Mouse (Mus musculus) heart, embryonic 14.5 days (tissue): ENCODE results near the gene Ptprf. TPM values are rescaled to one million over a fixed set of nuclear protein-coding genes. Genes with fewer than 3 reads are reported as not detected.
A peak's percentile ranks its signal among the peaks of the same experiment; 100 is the strongest.

Source experiments
- ATAC-seq: fragments of 200-750 bp; cut with Nextera tagmentation; 2 replicates; pipeline ENCODE4 v1.8.0; 2017; ENCODE audit warnings: low read depth, moderate TSS enrichment; ENCODE audit not compliant: insufficient number of reproducible peaks, insufficient read depth, low FRiP score
- H3K27ac ChIP-seq, 2 experiments: fragments of 200-500 bp in 1 of 2; fragments of 300-500 bp in 1 of 2; sonication (generic) in 1 of 2; replicated peaks in 1 of 2; 2 replicates each; pipeline ENCODE4 v1.5.1; 2012 to 2014; ENCODE audit warnings: low read depth in 2 of 2, low read length in 2 of 2, control low read depth in 1 of 2, mild to moderate bottlenecking in 1 of 2, mixed read lengths in 1 of 2; ENCODE audit not compliant: control insufficient read depth in 1 of 2, insufficient read depth in 1 of 2
- H3K27me3 ChIP-seq: fragments of 300-500 bp; sonication (generic); 2 replicates; pipeline ENCODE4 v1.6.1; 2014; ENCODE audit warnings: mild to moderate bottlenecking, low read length, control low read depth; ENCODE audit not compliant: control insufficient read depth, insufficient read depth
- H3K36me3 ChIP-seq: fragments of 300-500 bp; sonication (generic); 2 replicates; pipeline ENCODE4 v1.6.1; 2014; ENCODE audit warnings: mild to moderate bottlenecking, control low read depth, low read length, mixed read lengths; ENCODE audit not compliant: control insufficient read depth, insufficient read depth
- H3K4me1 ChIP-seq, 2 experiments: fragments of 200-500 bp in 1 of 2; fragments of 300-500 bp in 1 of 2; sonication (generic) in 1 of 2; 2 replicates each; pipeline ENCODE4 v1.6.1; 2012 to 2014; ENCODE audit warnings: low read length in 2 of 2, control low read depth in 1 of 2, mixed read lengths in 1 of 2; ENCODE audit not compliant: control insufficient read depth in 2 of 2, insufficient read depth in 2 of 2
- H3K4me2 ChIP-seq: fragments of 300-500 bp; sonication (generic); 2 replicates; pipeline ENCODE4 v1.6.1; 2014; ENCODE audit warnings: mild to moderate bottlenecking, low read length
- H3K4me3 ChIP-seq, 2 experiments: fragments of 200-500 bp in 1 of 2; fragments of 300-500 bp in 1 of 2; sonication (generic) in 1 of 2; 2 replicates each; pipeline ENCODE4 v1.5.1; 2012 to 2014; ENCODE audit warnings: low read length in 2 of 2, mild to moderate bottlenecking in 2 of 2, control low read depth in 1 of 2, low read depth in 1 of 2, moderate library complexity in 1 of 2; ENCODE audit not compliant: control insufficient read depth in 1 of 2, insufficient read depth in 1 of 2
- H3K9ac ChIP-seq: fragments of 300-500 bp; sonication (generic); 2 replicates; pipeline ENCODE4 v1.6.1; 2014; ENCODE audit warnings: mild to moderate bottlenecking, low read length
- H3K9me3 ChIP-seq: fragments of 300-500 bp; sonication (generic); 2 replicates; pipeline ENCODE4 v1.6.1; 2016; ENCODE audit warnings: low read length, control low read depth; ENCODE audit not compliant: control insufficient read depth
- WGBS: fragments of 180-500 bp; shearing (Covaris S2); extraction: QIAGEN DNeasy Blood & Tissue Kit; methylation state at CpG from one replicate; pipeline ENCODE4 v1.1.7; 2014; 5-methylcytosine and 5-hydroxymethylcytosine counted together
- polyA plus RNA-seq: library from polyadenylated mRNA; unstranded; fragments of >200 nt; fragmentation: Nextera tagmentation; extraction: Ambion mirVana; gene quantifications from 2 replicates; pipeline ENCODE4 v1.2.1, GENCODE M21; 2014

Gene Ptprf
- polyA plus RNA-seq, 1 experiment from 2014 or later: 19.7 TPM

DNA sequence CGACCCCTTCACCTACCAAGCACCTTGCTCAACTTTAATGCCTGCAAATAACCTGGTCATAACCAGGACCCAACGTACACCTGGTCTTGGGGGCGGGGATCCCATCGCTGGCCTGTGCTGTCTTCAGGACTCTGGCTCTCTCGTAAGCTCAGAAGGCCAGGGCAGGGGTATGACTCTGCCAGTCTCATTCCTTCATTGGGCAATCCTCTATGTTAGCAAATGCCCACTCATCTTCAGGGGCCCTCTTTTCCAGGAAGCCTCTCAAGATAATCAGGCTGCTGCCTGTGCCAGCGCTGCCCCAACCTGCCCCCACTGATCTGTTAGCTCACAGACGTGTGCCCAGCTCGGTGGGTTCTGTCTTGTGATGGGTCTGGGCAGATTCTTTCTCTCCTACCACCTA, 17.2 kb downstream of the Ptprf start:
- ATAC-seq: no peak
- WGBS: 86% methylated on average over 8 of the region's 8 CpGs

DNA sequence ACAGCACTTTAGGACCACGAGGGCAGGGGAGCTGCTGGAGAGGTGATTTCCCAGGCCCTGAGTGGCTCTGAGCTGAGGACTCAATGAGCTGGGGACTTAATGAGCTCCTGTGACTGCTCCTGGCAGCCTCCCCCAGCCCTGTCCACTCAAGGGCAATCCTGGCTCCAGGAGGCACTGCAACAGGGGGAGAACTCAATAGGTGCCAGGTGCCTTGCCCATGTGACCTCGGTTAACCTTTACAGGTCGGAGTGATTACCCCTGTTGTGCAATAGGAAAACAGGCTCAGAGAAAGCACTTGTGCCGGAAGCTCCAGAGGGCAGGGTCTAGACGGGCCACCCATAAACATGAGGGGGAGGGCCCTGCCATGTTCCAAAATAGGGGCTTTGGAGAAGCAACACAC, 17.7 kb downstream of the Ptprf start:
- Histone ChIP-seq H3K9ac (no peak overlapping the region), H3K4me1 (peaks cover 38 to 56% of the 10 kb centered on the region in 2 experiments), H3K4me3 (no peak overlapping the region), H3K9me3 (no peaks in the 10 kb centered on the region), H3K27me3 (no peaks in the 10 kb centered on the region), H3K36me3 (peaks cover 28% of the 10 kb centered on the region), H3K4me2 (no peak overlapping the region), H3K27ac (peak overlapping the region in 1 of 2 experiments; percentile 19; a peak in 1 of 4 replicates)
- ATAC-seq: no peak
- 61% methylated on average over 5 of the region's 5 CpGs for WGBS

More for the DNA sequence above, 17.2 kb downstream of the Ptprf start:
- no peak overlapping the region for H3K27ac ChIP-seq
- no peak overlapping the region for H3K4me3 ChIP-seq
- H3K9me3 ChIP-seq: no peaks in the 10 kb centered on the region
- peaks cover 24% of the 10 kb centered on the region for H3K36me3 ChIP-seq
- H3K4me2 ChIP-seq: no peak overlapping the region
- H3K4me1 ChIP-seq: peaks cover 38 to 56% of the 10 kb centered on the region in 2 experiments
- no peak overlapping the region for H3K9ac ChIP-seq
- H3K27me3 ChIP-seq: no peaks in the 10 kb centered on the region

DNA sequence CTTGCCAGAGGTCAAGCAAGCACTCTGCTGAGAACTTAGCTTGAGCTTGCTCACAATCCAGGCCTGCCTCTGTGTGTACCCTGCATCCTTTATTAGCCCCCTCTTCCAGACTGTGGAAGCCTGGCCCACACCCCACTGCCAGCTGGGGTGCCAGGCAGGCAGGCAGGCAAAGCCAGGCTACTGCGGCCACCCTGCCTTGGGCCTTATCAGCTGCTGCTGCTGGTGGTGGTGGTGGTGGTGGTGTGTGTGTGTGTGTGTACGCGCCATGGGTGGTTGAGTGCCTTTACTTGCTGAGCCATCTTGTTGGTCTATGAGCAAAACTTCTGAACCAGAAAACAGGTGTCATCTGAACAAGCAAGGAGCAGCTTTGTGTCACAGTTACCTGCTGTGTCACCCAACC, 18.3 kb downstream of the Ptprf start:
- no peak for ATAC-seq
- Histone ChIP-seq H3K4me2 (no peak overlapping the region), H3K4me1 (peaks cover 38 to 57% of the 10 kb centered on the region in 2 experiments), H3K4me3 (no peak overlapping the region), H3K27me3 (no peaks in the 10 kb centered on the region), H3K9me3 (no peaks in the 10 kb centered on the region), H3K9ac (no peak overlapping the region), H3K27ac (no peak overlapping the region), H3K36me3 (peaks cover 32% of the 10 kb centered on the region)
- WGBS: 75% methylated on average over 3 of the region's 3 CpGs

DNA sequence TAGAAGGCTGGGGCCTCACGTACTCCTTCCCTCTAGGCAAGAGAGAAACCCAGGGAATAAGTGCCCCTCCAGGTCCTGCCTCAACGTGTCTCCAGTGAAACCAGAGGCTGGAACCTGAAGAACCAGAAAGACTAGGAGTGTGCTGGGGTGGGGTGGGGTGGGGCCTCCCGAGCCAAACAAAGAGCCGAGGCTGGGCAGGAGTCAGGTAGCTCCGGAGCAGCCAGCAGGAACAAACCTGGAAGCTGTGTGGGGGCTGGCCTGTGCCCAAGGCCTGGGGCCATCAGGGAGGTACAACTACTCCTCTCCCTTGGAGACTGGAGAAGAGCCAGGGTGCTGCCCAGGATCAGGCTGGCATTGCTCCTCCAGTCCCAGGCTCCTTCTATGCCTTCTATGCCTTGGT, 18.9 kb downstream of the Ptprf start:
- H3K4me3 ChIP-seq: no peak overlapping the region
- no peak overlapping the region for H3K4me2 ChIP-seq
- H3K4me1 ChIP-seq: peaks cover 36 to 55% of the 10 kb centered on the region in 2 experiments
- no peak overlapping the region for H3K9ac ChIP-seq
- 69% methylated on average over 5 of the region's 5 CpGs for WGBS
- ATAC-seq: no peak
- no peak overlapping the region for H3K27ac ChIP-seq
- peaks cover 37% of the 10 kb centered on the region for H3K36me3 ChIP-seq
- no peaks in the 10 kb centered on the region for H3K9me3 ChIP-seq
- no peaks in the 10 kb centered on the region for H3K27me3 ChIP-seq

GRCm38 (mm10) chr4:118271556-118272074, 19.6 kb downstream of the Ptprf start:
- no peak overlapping the region for H3K9ac ChIP-seq
- H3K4me3 ChIP-seq: no peak overlapping the region
- no peak overlapping the region for H3K4me2 ChIP-seq
- peaks cover 37% of the 10 kb centered on the region for H3K36me3 ChIP-seq
- no peaks in the 10 kb centered on the region for H3K27me3 ChIP-seq
- WGBS: 80% methylated on average over 9 of the region's 9 CpGs
- no peak for ATAC-seq
- H3K9me3 ChIP-seq: no peaks in the 10 kb centered on the region
- no peak overlapping the region for H3K27ac ChIP-seq
- peaks cover 34 to 50% of the 10 kb centered on the region in 2 experiments for H3K4me1 ChIP-seq

GRCm38 (mm10) chr4:118270706-118271105, 20.5 kb downstream of the Ptprf start:
- Histone ChIP-seq H3K4me1 (peaks cover 34 to 50% of the 10 kb centered on the region in 2 experiments), H3K9me3 (no peaks in the 10 kb centered on the region), H3K27me3 (no peaks in the 10 kb centered on the region), H3K27ac (peak overlapping the region; percentile 76 to 79), H3K4me3 (no peak overlapping the region), H3K36me3 (peaks cover 37% of the 10 kb centered on the region; the same call in 1 of the 2 replicates), H3K9ac (peak overlapping the region; percentile 21; the same call in 1 of the 2 replicates), H3K4me2 (no peak overlapping the region)
- no peak for ATAC-seq
- 90% methylated on average over 3 of the region's 3 CpGs for WGBS

DNA sequence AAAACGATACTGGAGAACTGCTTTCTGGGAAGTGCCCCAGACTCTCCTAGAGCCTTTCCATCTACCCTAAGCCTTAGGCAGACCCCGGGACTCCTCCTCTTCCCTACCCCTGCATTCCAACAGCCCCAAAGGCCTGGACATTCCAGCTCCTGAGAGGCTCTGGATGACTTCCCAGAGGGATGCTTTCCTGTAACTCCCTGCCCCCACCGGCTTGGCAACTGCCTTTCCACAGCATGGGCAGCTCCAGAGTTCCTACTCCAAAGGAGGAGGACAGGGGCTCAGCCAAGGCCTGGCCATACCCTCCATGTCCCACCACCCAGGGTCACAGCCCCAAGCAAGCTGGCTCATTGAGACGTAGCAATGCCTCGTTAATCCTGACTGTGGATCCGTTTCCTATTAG, 21.2 kb downstream of the Ptprf start:
- WGBS: 22% methylated on average over 6 of the region's 6 CpGs
- peak; percentile 80 for ATAC-seq
- peak overlapping the region; percentile 76 to 79 for H3K27ac ChIP-seq
- H3K9me3 ChIP-seq: no peaks in the 10 kb centered on the region
- peaks cover 37% of the 10 kb centered on the region; the same call in 1 of the 2 replicates for H3K36me3 ChIP-seq
- H3K4me3 ChIP-seq: no peak overlapping the region
- H3K9ac ChIP-seq: peak overlapping the region; percentile 21; the same call in 1 of the 2 replicates
- no peaks in the 10 kb centered on the region for H3K27me3 ChIP-seq
- peaks cover 33 to 52% of the 10 kb centered on the region in 2 experiments for H3K4me1 ChIP-seq
- H3K4me2 ChIP-seq: no peak overlapping the region
